Mouse (Mus musculus): ENCODE measurements around the gene Palm2. TPM values are rescaled to one million over a fixed set of nuclear protein-coding genes. Genes with fewer than 3 reads are reported as not detected.

Gene Palm2
- total and polyA plus RNA-seq, 2 experiments from 2014 or later: 26.4 to 33.1 TPM

- Histone ChIP-seq H3K4me3 (ENCODE audit: low read depth, low read length) (no peak overlapping the region), H3K9ac (replicated peaks; ENCODE audit: low read length, poor library complexity, severe bottlenecking) (no peak overlapping the region), H3K4me2 (ENCODE audit: low read depth, low read length, poor library complexity, severe bottlenecking) (no peak overlapping the region), H3K27me3 (ENCODE audit: insufficient read depth, low read length) (no peaks in the 10 kb centered on the region), H3K27ac (ENCODE audit: low read depth, low read length) (no peak overlapping the region), H3K9me3 (ENCODE audit: low read length) (no peaks in the 10 kb centered on the region), H3K4me1 (ENCODE audit: insufficient read depth, low read length) (no peaks in the 10 kb centered on the region), H3K36me3 (ENCODE audit: insufficient read depth, low read length) (no peaks in the 10 kb centered on the region)
- DNase-seq (ENCODE audit: low spot score) (peak; percentile 74), ATAC-seq (ENCODE audit: low FRiP score) (no peak)
- 27% methylated on average over 3 of the region's 3 CpGs for WGBS
- TF ChIP-seq CTCF (IDR thresholded peaks at IDR 0.05): peak; percentile 76
Measured at GRCm38 (mm10) chr4:57451896-57452295, 17.8 kb downstream of the Palm2 start.

GRCm38 (mm10) chr4:57452661-57453060 is 18.6 kb downstream of the Palm2 start:
- no peak for TF ChIP-seq CTCF (IDR thresholded peaks at IDR 0.05)
- Histone ChIP-seq H3K4me1 (ENCODE audit: insufficient read depth, low read length) (no peaks in the 10 kb centered on the region), H3K4me2 (ENCODE audit: low read depth, low read length, poor library complexity, severe bottlenecking) (no peak overlapping the region), H3K9ac (replicated peaks; ENCODE audit: low read length, poor library complexity, severe bottlenecking) (no peak overlapping the region), H3K4me3 (ENCODE audit: low read depth, low read length) (no peak overlapping the region), H3K9me3 (ENCODE audit: low read length) (no peaks in the 10 kb centered on the region), H3K36me3 (ENCODE audit: insufficient read depth, low read length) (no peaks in the 10 kb centered on the region), H3K27ac (ENCODE audit: low read depth, low read length) (no peak overlapping the region), H3K27me3 (ENCODE audit: insufficient read depth, low read length) (no peaks in the 10 kb centered on the region)
- DNase-seq (ENCODE audit: low spot score) (no peak), ATAC-seq (ENCODE audit: low FRiP score) (no peak)
- WGBS: 98% methylated on average over 5 of the region's 5 CpGs

- no peak overlapping the region for H3K9ac ChIP-seq (replicated peaks; ENCODE audit: low read length, poor library complexity, severe bottlenecking)
- H3K4me3 ChIP-seq (ENCODE audit: low read depth, low read length): no peak overlapping the region
- WGBS: 51% methylated on average over 2 of the region's 3 CpGs
- no peaks in the 10 kb centered on the region for H3K4me1 ChIP-seq (ENCODE audit: insufficient read depth, low read length)
- H3K9me3 ChIP-seq (ENCODE audit: low read length): no peaks in the 10 kb centered on the region
- DNase-seq (ENCODE audit: low spot score): no peak
- H3K4me2 ChIP-seq (ENCODE audit: low read depth, low read length, poor library complexity, severe bottlenecking): no peak overlapping the region
- no peaks in the 10 kb centered on the region for H3K36me3 ChIP-seq (ENCODE audit: insufficient read depth, low read length)
- H3K27ac ChIP-seq (ENCODE audit: low read depth, low read length): no peak overlapping the region
- no peak for ATAC-seq (ENCODE audit: low FRiP score)
- peak; percentile 63 for TF ChIP-seq CTCF (IDR thresholded peaks at IDR 0.05)
- no peaks in the 10 kb centered on the region for H3K27me3 ChIP-seq (ENCODE audit: insufficient read depth, low read length)
Measured at GRCm38 (mm10) chr4:57462378-57462777, 28.3 kb downstream of the Palm2 start.

- Histone ChIP-seq H3K27ac (ENCODE audit: low read depth, low read length) (no peak overlapping the region), H3K27me3 (ENCODE audit: insufficient read depth, low read length) (no peaks in the 10 kb centered on the region), H3K4me2 (ENCODE audit: low read depth, low read length, poor library complexity, severe bottlenecking) (no peak overlapping the region), H3K36me3 (ENCODE audit: insufficient read depth, low read length) (no peaks in the 10 kb centered on the region), H3K9ac (replicated peaks; ENCODE audit: low read length, poor library complexity, severe bottlenecking) (no peak overlapping the region), H3K9me3 (ENCODE audit: low read length) (no peaks in the 10 kb centered on the region), H3K4me1 (ENCODE audit: insufficient read depth, low read length) (no peaks in the 10 kb centered on the region), H3K4me3 (ENCODE audit: low read depth, low read length) (no peak overlapping the region)
- TF ChIP-seq CTCF (IDR thresholded peaks at IDR 0.05): no peak
- 77% methylated on average over 7 of the region's 7 CpGs for WGBS
- DNase-seq (ENCODE audit: low spot score) (no peak), ATAC-seq (ENCODE audit: low FRiP score) (no peak)
Measured at GRCm38 (mm10) chr4:57482435-57482834, 48.4 kb downstream of the Palm2 start.

GRCm38 (mm10) chr4:57486392-57486791 is 52.3 kb downstream of the Palm2 start:
- 93% methylated on average over 3 of the region's 3 CpGs for WGBS
- ATAC-seq (ENCODE audit: low FRiP score): no peak
- Histone ChIP-seq H3K4me3 (ENCODE audit: low read depth, low read length) (no peak overlapping the region), H3K27me3 (ENCODE audit: insufficient read depth, low read length) (no peaks in the 10 kb centered on the region), H3K36me3 (ENCODE audit: insufficient read depth, low read length) (no peaks in the 10 kb centered on the region), H3K4me2 (ENCODE audit: low read depth, low read length, poor library complexity, severe bottlenecking) (no peak overlapping the region), H3K27ac (ENCODE audit: low read depth, low read length) (no peak overlapping the region), H3K9me3 (ENCODE audit: low read length) (no peaks in the 10 kb centered on the region), H3K4me1 (ENCODE audit: insufficient read depth, low read length) (no peaks in the 10 kb centered on the region), H3K9ac (replicated peaks; ENCODE audit: low read length, poor library complexity, severe bottlenecking) (no peak overlapping the region)
- DNase-seq (ENCODE audit: low spot score): no peak
- TF ChIP-seq CTCF (IDR thresholded peaks at IDR 0.05): no peak

- no peak overlapping the region for H3K4me2 ChIP-seq (ENCODE audit: low read depth, low read length, poor library complexity, severe bottlenecking)
- no peak for DNase-seq (ENCODE audit: low spot score)
- no peak overlapping the region for H3K9ac ChIP-seq (replicated peaks; ENCODE audit: low read length, poor library complexity, severe bottlenecking)
- H3K4me1 ChIP-seq (ENCODE audit: insufficient read depth, low read length): no peaks in the 10 kb centered on the region
- ATAC-seq (ENCODE audit: low FRiP score): no peak
- H3K36me3 ChIP-seq (ENCODE audit: insufficient read depth, low read length): no peaks in the 10 kb centered on the region
- peak; percentile 20; the same call in 1 of the 2 replicates for TF ChIP-seq CTCF (IDR thresholded peaks at IDR 0.05)
- 81% methylated on average over 6 of the region's 6 CpGs for WGBS
- no peak overlapping the region for H3K27ac ChIP-seq (ENCODE audit: low read depth, low read length)
- no peaks in the 10 kb centered on the region for H3K9me3 ChIP-seq (ENCODE audit: low read length)
- H3K27me3 ChIP-seq (ENCODE audit: insufficient read depth, low read length): no peaks in the 10 kb centered on the region
- H3K4me3 ChIP-seq (ENCODE audit: low read depth, low read length): no peak overlapping the region
Measured at GRCm38 (mm10) chr4:57489887-57490286, 55.8 kb downstream of the Palm2 start.
